Mouse (Mus musculus) left cerebral cortex, adult 18-20 months (tissue): Measurements from ENCODE around the gene Cfhr2. TPM values are rescaled to one million over a fixed set of nuclear protein-coding genes. Genes with fewer than 3 reads are reported as not detected.
"Not testable (repeated sequence)": the region's sequence is repeated elsewhere in the genome, so short reads cannot be mapped to it uniquely, and the experiment has no call there.

Source experiments
- DNase-seq, 2 experiments: peaks; one replicate each; pipeline ENCODE4 v3.0.0; 2021 to 2022; ENCODE audit warnings: low spot score in 2 of 2, mixed read lengths in 1 of 2
- long read RNA-seq, 2 experiments: library from polyadenylated mRNA; stranded (forward); transcript quantifications; one replicate each; pipeline ENCODE4 v2.0.0; 2021
- total RNA-seq, 2 experiments: library from RNA; stranded (reverse); gene quantifications; 2 replicates each; pipeline ENCODE4 v1.2.3; 2021

Gene Cfhr2
- total RNA-seq, result under 1 TPM; 0.52 to 0.53 TPM
- long read RNA-seq, experiment 1, result 0 reads
- long read RNA-seq, experiment 2, result 0 reads

GRCm38 (mm10) chr1:139858548-139858947 lies at the start of gene Cfhr2:
TSS of gene Cfhr2 (minus strand) at chr1:139858702.
- no peak for DNase-seq

DNA sequence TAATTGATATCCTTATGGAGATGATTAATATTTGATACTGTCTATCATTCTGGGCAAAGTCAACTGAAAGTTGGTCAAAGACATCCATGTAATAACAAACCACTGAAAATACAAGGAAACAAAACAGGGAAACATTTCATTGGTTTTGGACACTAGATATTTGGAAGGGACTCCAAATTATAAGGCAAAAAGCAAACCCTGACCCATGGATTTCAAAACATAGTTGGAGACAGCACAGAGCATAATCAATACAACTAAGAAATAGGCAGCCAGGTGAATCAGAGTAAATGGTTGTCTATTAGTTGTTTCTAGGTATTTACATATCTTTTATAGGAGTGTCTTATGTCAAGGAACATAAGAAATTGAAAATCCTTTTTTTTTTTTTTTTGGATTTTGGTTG lies 5.2 kb upstream of the Cfhr2 start:
- DNase-seq, result no peak

- DNase-seq, result no peak
These were observed 1.7 kb upstream of the Cfhr2 start for GRCm38 (mm10) chr1:139860176-139860575.

- no peak for DNase-seq
These were observed 18.8 kb downstream of the Cfhr2 start for GRCm38 (mm10) chr1:139839699-139840098.

DNA sequence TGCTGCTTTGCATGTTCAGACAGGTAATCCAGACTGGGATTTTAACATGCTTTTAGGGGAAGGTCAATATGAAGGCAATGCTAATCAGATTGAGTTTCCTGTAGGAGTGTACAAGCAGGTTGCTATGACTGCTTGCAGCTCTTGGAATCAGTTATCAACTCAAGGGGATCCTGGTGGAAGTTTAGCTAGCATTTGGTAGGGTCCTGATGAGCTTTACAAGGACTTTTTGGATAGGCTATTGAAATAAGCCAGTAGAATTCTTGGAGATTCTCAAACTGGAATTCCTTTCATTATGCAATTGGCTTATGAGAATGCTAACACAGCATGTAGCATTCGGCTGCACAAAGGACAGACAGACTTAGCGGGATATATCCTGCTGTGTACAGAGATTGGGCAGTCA lies 19.2 kb downstream of the Cfhr2 start:
- no peak for DNase-seq

DNA sequence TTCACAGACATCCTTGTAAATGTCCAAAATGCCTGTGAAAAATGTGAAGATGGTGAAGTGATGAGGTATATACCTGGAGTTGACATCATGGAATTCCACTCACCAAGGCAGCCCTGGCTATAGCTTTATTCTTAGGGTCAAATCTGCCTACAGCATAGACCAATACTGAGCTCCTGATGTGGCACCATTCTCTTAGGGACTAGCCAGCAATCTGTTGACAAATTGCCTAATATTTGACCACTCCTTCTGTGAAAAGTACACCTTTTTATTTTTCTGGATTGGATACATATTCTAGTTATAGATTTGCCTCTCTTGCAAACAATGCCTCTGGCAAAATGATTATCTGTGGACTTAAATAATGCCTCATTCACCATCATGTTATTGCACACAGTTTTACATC lies 49.9 kb downstream of the Cfhr2 start:
- no peak for DNase-seq

DNA sequence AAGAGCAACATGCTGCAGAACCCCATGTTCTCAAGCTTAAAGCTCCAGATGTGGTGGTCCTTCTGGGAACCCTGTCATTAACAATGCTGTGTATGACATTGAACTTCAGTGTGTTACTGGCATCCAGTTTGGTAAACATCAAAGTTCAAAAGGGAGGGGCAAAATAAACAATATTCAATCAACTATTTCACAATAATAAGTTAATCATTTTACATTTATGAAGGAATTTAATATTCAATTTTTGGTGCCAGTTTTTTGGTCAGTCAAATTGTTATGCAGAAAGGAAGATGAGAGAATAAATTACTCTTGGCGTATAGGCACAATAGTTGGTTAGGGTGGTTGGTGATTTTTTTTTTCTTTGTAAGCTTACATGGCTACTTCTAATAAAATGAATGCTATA lies 77.4 kb downstream of the Cfhr2 start, which contains the start of gene Gm4788:
Gm4788 (minus strand) TSS at position 101 of the 400 bp plus-strand sequence.
- no peak for DNase-seq

- not testable (repeated sequence) for DNase-seq
These were observed 88.6 kb downstream of the Cfhr2 start for GRCm38 (mm10) chr1:139769913-139770312.

Other genes starting within 250 kb of the Cfhr2 start
- not detected for gene Gm4788, start 77.5 kb downstream of the Cfhr2 start, total RNA-seq